Mouse (Mus musculus) liver (tissue): ENCODE results near the gene Snx1.

Experiments used
- DNase-seq: peaks from one replicate; pipeline ENCODE4 v3.0.0-alpha.2; 2020; ENCODE audit warnings: mixed read lengths

Snx1 gene

DNA sequence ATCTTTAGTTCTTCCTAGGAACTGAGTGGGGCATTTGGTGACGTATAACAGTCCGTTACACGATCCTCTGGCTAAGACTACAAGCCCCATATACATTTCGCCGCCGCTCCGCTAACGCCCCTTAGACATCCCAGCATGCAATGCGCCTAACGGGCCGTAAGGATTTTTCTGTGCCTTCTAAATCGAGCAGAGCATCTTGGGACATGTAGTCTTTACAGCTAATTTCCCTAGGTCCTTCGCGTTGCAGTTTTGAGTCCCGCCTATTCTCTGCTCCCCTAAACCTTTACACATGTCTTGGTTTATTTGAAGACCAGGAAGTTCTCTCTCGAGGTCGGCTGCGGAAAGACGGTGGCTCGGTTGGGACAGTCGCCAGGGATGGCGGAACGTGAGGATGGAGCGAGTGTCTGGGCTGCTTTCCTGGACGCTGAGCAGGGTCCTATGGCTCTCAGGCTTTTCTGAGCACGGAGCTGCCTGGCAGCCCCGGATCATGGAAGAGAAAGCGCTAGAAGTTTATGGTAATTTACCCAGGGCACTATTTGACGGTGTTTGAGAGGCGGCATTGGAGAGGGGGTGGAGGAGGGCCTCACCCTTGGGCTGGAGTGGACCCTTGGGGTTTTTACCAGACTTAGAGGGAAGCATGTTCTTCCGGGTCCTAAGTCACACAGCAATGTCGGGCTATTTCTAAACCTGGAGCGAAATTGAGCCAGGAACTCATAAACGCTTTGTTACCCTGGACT is at the start of gene Snx1, which contains the start of gene Ciao2a:
Gene Snx1, minus strand, starts transcription at position 132 of the 737 bp plus-strand sequence.
Gene Ciao2a, plus strand, starts transcription at position 156 of the 737 bp plus-strand sequence.
- DNase-seq: peak; percentile 94

DNA sequence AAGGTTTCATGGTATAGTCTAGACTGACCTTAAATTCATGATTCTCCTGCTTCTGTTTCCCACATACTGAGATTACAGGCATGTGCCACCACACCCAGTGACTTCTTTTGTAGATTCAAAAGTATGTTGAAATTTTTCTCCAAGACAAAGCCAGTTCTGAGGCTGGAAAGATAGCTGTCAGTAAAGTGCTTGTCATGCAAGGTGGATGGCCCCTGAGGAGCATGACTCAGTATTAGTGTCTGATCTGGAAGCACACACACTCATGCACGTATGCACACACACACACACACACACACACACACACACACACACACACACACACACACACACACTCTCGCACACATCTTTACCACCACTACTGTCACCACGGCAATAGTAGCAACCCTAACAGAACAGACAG is 48.6 kb upstream of the Snx1 start:
- DNase-seq: peak; percentile 42

DNA sequence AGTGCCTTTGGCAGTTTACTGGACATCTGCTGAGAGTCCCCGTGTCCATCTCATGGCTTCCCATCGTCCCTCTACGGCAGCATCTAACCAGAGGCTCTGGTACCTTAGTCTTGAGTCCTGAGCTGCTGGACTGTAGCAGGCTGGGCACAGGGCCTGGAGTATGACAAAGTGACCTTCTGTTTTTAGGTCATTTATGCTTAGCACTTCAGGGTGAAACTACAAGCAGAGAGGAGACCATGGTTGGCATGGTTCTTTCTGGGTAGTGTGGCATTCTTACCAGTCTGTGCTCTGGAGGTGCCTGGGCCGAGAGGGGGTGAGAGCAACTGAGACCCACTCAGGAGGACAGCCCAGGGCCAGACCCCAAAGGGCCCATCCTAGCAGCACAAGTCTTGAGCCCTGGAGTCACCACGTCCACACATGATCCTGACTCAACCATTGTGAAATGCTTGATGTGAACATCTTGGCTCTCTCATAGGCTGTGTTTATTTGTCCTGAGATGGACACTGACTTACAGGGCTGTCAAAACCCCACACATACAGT is 47.0 kb upstream of the Snx1 start:
- no peak for DNase-seq

DNA sequence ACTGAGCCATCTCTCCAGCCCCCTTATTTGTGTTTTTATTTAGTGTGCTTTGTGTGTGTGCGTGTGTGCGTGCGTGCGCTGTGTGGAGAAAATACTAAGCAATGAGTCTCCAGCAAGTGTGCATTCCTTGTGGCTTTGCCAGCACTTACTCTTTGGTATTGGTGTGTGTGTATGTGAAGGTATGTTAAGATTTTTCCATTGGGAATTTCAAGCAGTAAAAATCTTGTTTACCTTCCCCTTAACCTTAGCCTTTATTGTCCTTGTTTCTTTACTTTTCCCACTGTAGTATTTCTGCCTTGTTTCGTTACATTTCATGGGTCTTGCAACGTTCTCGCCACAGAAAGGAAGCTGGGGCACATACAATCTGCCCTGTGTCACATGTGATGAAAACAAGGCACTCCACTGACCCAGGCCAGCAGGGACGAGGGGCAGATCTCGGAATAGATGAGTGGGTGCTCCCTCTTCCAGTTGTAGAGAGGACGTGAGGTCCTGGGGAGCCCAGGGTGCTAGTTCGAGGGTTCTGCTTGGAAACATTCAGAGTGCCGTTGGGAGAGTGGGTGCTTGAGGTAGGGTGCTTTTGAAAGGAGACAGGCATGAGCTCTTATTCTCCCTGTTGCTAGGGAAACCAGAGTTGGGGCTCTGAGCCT is 45.0 kb upstream of the Snx1 start:
- DNase-seq: no peak

DNA sequence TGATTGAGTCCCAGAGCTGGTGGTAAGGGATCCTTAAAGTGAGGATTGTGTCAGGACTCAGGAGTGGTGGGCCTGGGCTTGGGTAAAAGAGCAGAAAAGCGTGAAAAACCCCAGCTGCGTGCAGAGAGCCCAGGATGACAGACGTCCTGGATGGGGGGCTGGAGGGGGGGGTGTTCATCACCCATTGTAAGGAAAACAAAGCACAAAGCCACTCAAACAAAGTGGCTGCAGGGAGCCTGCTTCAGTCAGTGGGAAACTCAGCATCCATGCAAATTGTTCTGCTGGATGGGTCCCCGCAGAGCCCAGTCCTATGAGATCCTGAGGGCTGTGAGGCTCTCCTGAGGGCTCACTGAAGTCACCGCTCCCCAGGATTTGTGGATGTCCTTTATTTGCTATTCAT is 44.1 kb upstream of the Snx1 start:
- DNase-seq: no peak

DNA sequence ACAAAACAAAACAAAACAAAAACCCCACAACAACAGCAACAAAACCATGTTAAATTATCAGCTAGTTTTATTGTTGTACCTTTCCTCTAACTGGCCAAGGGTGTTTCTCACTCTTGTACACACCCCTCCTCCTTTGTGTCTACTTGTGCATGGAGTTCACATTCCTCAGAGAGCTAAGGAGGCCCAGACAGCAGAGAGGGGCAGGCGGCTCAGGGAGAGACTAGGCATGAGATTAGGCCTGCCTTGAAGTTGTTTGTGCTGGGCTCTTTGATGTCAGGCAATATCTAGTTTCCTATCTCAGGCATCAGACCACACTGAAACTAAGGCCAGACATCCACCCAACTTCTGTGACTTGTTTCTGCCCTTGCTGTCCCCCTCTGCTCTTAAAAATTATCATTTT is 41.8 kb upstream of the Snx1 start:
- peak; percentile 50 for DNase-seq

DNA sequence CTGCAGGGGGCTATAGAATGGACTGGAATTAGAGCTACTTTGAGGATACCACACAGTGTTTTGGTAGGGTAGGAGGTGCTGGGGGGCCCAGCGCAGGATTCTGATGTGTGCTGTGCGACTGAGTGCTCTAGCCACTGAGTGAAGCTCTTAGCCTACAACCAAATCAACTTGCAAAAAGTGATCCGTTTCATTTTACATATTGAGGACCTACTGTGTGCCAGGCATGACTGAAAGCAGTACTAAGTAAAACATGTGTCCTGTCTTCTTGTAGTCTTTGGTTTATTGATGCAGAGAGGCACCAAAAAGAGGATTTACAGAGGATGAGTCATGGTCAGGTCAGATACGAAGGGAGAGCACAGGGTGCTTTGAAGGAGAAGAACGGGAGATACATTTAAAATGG is 40.8 kb upstream of the Snx1 start:
- DNase-seq: no peak

DNA sequence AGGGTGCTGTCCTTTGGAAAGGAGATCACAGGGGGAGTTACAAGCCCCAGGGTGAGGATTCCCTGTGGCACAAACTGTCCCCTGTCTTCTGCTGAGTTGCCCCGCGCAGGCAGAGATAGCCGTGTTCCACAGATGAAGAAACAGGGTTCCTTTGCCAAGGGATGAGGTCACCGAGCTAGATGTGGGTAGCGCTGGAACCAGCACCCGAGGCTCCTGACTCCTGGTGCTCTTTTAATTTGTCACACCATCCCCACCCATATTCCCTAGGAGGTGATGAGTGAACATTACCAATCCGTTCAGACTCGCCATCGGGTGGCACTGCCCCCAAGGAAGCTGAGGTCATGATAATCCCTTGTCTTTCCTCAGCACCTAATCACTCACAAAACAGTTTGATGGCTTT is 36.6 kb upstream of the Snx1 start:
- no peak for DNase-seq

DNA sequence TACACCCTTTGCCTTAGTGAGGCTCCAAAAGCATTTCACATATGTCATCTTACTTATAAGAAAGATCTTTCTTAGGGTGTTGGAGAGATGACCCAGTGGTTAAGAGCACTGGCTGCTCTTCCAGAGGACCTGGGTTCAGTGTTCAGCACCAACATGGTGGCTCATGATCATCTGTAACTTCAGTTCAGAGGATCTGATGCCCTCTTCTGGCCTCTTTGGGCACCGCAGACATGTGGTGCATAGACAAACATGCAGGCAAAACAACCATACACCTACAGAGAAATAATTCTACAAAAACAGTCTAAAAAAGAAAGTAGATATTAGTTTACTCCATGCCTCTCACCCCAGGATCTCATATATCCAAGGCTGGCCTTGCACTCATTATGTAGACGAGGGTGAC is 33.8 kb upstream of the Snx1 start:
- DNase-seq: peak; percentile 60

DNA sequence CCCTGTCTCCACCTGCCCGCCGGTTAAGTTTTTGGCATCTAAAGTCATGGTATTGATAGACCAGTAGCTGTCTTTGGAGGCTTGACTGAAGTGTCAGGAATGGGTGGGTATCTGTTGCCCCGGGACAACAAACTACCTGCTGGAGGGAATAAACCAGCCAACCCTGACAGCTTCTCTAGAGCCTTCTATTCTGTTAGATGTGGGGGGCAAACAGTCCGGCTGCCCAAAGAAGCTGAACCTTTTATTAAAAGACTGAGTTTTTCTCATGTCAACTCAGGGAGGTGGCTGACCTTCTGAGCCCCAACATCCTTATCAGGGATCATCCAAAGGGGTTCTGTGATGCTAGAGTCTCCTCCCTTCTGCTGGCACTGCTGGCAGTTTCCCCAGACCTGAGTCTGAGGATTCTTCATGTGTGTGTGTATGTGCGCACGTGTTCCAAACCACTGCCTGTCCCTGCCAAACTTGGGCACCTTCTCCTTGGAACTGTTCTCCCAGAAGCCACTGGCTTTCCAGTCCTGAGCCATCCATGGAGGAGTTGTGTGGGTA is 32.6 kb upstream of the Snx1 start:
- DNase-seq: peak; percentile 62

DNA sequence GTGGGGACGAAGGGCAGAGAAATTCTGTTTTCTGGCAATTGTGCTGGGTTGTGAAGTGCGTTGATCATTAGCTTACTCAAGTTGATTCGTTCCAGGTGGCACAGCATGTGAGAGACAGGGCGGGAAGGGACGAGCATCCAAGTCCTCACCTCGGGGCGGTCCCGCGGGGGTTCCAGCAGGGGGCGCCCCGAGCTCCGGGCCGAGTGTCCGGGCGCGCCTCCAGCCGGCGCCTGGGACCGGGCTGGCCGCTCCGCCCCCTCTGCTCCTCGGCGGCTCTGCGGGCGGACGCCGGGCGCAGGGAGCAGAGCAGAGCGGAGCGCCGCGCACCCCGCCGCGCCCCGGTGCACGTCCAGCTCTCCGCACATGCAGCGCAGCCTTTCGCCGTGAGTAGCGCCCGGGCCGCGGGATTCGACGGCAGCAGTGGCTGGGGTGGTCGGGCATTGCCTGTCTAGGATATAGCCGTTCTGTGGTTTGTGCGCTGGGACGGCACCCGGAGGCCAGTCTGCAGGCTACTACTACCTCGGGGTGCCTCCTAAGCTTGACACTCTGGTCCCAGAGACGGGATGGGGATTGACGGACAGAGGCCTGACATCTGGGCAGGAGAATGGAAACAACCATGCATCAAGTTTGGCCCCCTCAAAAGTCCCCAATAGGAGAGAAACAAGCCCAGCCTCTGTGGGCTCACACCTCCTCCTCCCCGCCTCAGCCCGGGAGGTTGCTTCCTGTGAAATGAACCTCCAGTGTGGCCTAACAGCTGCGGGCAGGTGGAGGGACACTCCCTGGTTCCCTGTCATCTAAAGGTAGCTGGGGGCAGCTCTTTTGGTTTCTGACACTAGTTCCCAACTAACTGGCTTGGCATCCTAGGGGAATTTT is 31.8 kb upstream of the Snx1 start, which contains the start of gene Dapk2:
Gene Dapk2, plus strand, starts transcription at position 266 of the 873 bp plus-strand sequence.
- DNase-seq: peak; percentile 92

DNA sequence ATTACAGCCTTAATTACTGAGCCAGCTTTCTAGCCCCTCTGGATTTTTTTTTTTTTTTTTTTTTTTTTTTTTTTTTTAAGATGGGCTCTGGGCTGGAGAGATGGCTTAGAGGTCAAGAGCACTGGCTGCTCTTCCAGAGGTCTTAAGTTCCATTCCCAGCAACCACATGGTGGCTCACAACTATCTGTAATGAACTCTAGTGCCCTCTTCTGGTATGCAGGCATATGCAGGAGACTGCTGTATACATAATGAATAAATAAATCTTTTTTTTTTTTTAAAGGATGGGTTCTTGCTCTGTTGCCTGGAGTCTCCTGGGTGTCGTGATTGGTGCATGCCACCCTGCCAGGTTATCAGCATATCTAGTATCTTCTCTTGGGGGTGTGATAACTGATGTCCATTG is 29.1 kb upstream of the Snx1 start:
- no peak for DNase-seq

DNA sequence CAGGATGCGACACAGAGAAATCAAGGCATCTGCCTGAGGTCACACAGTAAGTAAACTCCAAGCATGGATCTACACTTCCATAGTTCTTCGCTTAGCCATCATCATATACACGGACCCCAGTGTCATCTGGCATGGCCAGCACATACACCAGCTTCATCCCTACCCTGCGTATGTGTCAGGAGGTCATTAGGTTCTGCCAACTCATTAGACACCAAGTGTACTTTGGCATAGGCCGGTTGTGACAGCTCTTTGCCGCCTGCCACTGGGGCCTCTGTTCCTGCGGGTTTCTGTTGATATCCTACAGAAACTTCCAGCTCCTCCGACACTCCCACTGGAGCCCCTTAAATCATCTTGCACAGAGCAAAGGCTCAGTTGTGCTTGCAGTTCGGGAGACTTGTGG is 27.6 kb upstream of the Snx1 start:
- DNase-seq: no peak

DNA sequence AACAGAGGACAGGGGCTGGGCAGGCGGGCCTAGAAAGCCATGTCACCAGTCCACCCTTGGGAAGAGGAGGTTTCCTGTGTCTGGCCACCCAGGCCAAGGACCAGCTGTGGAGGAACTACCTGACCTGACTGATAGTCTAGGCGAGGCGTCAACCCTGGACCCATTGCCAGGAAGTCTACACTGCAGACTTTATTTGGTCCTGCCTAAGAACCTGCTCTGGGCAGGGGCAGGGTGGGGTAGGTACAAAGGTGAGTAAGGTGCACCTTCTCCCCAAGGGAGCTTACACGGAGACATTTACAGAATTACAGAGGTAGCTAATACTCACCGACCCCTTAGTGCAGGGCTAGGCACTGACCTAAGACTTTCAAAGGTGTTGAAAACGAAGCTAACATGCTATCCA is 27.2 kb upstream of the Snx1 start:
- no peak for DNase-seq

DNA sequence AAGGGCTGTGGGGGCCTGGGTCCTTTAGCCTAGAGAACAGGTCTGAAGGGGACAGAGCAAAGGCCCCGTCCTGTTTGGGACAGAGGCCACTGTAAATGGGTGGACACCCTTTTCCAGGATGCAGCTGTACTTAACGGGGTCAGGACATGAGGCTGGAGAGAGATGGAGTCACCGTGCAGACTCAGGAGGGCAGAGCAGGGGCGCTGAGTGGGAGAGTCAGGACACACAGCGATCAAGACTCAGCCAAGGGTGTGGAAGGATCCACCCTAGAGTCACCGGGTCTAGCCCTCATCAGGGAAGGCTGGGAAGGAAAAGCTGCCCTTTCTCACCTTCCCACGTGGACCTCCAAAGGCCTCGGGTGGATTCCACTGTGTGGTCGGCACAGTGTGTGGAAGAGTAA is 25.6 kb upstream of the Snx1 start:
- no peak for DNase-seq

DNA sequence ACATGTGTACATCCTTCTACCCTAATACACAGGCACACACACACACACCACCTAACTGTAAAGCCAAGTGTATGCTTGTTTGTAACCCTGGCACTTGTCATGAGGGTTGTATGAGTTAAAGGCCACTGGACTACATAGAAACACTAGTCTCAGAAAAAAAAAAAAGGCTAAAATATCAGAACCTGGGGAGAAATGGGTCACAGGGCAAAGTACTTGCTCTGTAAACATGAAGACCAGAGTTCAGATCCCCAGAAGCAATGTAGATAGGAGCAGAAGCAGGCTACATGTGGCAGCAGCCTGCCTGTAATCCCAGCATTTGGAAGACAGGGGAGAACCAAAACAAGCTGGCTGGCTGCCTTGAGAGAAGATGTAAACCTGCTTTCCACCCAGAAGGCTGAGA is 19.8 kb upstream of the Snx1 start:
- DNase-seq: no peak

DNA sequence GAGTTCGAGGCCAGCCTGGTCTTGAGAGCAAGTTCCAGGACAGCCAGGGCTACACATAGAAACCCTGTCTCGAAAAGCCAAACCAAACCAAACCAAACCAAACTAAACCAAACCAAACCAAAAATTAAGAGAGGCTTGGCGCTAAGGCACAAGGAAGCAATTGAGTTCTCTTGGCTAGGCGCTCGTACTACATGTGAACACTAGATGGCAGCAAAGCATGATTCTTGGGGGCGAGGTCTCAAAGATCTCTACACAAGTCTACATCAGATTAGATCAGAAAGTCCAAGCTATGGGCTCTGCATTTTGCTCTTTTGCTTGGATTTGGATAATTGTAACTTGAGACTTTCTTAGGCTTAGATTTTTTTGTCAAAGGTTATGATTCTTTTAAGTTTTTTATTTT is 17.9 kb upstream of the Snx1 start:
- DNase-seq: peak; percentile 73

DNA sequence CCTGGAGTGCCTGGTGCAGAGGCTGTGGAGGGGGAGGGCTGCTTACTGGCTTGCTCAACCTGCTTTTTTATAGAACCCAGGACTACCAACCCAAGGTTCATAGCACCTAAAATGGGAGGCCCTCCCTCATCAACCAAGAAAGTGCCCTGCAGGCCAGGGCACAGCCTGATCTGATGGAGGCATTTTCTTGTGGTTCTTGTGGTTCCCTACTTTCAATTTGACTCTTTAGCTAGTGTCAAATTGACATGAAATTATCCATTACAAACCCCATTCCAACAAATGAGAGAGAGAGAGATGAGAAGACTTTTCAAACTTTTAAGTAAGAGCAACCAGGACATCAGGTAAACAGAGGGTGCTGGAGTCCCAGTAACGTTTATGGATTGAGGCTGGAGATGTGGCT is 15.9 kb upstream of the Snx1 start:
- DNase-seq: no peak

DNA sequence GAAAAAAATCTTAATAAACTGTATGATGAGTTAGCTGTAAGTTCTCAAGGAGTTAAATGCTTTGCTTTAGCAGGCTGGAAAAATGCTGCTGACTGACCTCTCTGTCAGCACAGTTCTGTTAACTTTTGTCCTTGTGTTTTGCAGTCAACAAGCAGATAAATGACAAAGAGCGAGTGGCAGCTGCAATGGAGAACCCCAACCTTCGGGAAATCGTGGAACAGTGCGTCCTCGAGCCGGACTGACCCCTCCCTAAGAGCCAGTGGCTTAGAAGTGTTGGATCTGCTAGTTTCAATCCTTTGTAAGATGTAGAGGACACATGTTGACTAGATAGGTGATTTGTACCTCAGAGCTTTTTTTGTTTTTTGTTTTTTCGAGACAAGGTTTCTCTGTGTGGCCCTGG is 11.8 kb upstream of the Snx1 start:
- DNase-seq: no peak

DNA sequence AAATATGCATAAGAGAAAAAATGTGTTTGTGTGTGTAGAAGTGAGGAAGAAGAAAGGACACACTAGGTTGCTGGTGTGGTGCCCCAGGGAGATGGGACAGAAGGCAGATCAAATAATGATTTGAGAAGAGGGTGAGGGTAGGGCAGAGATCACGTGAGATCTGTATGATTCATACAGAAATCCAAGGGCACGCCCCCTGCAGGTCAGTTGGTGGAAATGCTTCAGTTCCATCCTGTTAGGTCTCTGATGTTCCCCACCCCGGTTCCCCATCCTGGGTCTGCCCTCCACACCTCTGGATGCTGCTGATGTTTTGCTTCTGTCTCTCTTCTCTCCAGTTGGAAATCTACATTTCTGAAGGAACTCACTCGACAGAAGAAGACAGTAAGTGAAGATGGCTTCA is 9.6 kb upstream of the Snx1 start:
- DNase-seq: peak; percentile 64

DNA sequence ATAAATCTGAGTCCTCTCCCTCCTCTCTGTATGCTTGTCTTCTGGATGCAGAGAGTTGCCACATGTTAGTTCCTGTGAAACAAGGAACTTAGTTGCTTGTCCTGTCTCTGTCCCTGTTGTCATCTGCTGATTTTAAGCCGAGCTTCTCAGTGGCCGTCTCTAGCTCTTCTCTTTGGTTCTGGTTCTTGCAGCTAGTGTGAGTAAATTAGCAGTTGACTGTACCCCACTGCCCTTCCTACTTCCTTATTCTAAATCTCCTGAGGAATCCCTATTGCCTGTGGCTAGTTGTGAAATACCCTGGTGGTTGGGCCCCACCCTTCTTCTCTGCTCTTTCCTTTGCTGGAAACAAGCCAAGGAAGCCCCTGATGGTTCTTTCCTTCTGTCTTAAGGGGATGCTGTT is 5.1 kb upstream of the Snx1 start:
- no peak for DNase-seq

DNA sequence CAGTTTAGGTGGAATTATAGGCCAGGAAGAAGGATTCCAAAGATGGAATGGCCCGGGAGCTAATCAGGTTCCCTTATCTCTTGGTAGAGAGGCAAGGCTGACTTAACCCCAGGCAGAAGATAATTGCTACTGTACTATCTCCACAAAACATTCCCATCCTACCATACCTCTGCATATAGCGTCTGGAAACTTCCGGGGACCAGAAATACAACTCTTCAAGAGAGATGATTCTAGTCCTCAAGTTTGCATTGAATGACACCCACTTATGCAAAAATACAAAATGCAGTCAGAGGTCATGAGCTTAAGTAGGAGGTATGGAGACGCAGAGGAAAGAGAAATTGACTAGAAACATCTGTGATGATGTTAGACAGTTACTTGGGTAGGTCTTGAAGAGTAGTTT is 1.5 kb upstream of the Snx1 start:
- peak; percentile 34 for DNase-seq

DNA sequence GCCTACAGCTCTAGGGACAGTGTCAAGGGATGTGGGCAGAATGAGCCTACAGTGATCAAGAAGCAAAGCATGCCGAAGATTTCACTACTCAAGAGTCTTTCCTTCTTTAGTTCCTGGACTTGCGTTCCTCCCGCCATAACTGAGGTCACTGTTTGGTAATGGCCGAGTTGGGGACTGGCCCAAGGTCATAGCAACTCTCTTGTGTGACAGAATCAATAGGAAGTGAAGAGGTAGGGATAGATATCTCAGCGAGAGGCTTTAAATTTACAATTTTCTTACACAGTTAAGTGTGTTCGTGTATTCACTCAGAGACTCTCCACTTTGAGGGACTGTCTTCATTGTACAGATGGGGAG is 783 bp upstream of the Snx1 start:
- peak; percentile 26 for DNase-seq
